Mouse (Mus musculus) spleen, adult 12 weeks (tissue): Measurements from ENCODE around the gene Olfr53.
"Not testable (repeated sequence)": the region's sequence is repeated elsewhere in the genome, so short reads cannot be mapped to it uniquely, and the experiment has no call there.

Experiments used
- DNase-seq: peaks from one replicate; pipeline ENCODE4 v3.0.0; 2022; ENCODE audit warnings: low spot score

Olfr53 gene

DNA sequence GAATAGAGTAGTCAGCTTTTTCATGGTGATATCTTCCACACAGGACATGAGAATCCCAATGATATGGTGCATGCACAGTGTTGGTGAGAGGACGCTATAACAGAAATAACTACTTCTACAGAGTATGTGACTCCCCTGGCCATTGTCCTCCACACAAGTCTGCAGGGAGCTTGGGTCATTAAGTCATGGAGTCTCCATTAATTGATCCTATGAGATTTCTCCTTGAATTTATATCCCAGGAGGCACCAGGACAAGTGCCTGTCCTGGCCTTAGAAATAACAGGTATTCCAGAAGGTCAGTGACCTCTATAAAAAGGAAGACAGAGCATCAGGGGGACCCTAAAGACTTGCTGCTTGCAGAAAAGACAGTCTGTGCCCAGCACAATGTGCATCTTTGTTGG is at the start of gene Olfr53:
TSS of gene Olfr53 (plus strand) at position 301 of the 400 bp plus-strand sequence.
- DNase-seq: no peak

DNA sequence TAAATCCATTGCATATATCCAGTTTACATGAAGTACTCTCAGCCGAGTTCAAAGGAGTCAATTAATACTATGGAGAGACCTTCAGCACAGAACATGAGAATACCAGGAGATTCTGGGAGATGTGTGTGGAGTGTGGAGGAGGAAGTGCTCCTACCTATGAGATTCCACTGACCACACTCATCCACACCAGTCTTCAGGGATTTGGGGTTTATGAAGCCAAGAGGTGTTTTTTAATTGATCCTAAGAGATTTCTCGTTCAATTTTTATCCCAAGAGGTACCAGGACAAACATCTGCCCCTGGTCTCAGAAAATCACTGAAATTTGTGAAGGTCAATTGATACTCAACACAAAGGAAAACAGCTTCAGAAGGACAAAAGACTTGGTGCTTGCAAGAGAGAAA is 45.3 kb upstream of the Olfr53 start, which contains the start of gene Olfr46:
TSS of gene Olfr46 (plus strand) at position 301 of the 400 bp plus-strand sequence.
- DNase-seq: not testable (repeated sequence)

DNA sequence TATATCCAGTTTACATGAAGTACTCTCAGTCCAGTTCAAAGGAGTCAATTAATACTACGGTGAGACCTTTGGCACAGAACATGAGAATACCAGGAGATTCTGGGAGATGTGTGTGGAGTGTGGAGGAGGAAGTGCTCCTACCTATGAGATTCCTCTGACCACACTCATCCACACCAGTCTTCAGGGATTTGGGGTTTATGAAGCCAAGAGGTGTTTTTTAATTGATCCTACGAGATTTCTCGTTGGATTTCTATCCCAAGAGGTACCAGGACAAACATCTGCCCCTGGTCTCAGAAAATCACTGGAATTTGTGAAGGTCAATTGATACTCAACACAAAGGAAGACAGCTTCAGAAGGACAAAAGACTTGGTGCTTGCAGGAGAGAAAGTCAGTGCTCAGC is 17.6 kb upstream of the Olfr53 start, which contains the start of gene Olfr61:
TSS of gene Olfr61 (plus strand) at position 301 of the 400 bp plus-strand sequence.
- DNase-seq: not testable (repeated sequence)

DNA sequence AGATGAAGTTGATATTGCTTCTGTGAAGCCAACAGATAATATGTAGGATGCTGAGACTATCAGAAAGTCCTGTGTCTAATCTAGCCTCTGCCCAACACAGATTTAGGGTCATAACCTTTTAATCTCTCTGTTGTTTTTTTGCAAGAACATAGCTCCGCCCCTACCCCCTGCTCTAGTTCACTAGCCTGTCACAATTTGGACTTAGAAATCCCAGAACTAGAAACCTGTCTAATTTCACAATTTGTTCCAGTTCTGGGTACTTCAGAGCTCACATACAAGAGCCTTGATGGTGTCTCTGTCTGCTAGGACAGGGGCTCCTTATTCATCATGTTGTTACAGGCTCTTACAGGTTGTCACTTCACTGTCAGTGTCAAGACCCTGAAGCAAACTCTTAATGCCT is 15.7 kb upstream of the Olfr53 start:
- DNase-seq: no peak

DNA sequence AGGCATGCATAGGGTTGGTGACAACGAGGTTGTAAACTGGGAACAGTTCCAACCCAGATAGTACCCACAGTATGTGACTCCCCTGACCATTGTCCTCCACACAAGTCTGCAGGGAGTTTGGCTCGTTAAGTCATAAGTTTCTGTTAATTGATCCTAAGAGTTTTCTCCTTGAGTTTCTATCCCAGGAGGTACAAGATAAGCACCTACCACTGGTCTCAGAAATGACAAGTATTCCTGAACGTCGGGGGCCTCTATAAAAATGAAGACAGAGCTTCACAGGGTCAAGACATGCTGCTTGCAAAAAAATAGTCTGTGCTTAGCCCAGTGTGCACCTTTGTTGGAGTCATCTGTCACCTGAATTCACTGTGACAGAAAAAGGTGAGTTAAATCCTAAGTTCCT is 13.4 kb downstream of the Olfr53 start, which contains the start of gene Olfr539:
TSS of gene Olfr539 (plus strand) at position 301 of the 400 bp plus-strand sequence.
- no peak for DNase-seq

DNA sequence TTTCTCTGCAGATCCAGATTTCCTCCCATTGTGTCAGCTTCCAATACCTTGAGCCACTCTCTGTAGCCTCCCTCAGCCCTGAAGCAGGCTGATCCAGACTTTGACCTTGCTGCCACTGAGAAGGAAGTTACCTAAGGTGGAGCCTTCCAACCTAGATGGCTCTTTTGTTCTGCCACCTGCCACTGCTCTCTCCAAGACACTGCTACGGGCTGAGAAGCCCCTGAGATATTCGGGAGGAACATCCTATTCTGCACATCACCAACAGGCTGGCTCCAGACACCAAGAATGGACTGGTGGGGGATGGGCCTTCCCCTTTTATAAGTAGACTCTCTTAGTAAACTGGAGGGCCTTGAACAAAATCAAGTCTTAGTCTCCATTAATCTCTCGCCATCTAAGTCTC is 24.4 kb downstream of the Olfr53 start:
- not testable (repeated sequence) for DNase-seq

DNA sequence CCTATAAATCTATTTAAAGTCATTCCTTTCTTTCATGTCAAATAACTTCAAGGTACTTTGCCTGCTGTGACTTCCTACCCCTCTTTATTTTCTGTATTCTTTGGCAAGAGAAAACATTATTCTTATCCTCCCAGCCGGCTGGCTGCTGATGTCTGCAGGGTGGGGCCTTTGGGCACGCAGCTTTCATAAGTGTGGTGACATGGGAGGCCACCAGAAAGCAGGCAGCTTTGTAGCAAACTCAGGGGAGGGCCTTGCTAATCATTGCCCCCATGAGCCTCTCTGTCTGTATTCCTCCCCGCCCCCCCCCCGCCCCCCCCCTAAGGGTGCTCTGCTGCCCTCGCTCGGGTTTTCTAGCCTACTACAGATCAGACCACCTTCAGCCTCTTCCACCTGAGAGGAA is 29.6 kb downstream of the Olfr53 start:
- DNase-seq: no peak

DNA sequence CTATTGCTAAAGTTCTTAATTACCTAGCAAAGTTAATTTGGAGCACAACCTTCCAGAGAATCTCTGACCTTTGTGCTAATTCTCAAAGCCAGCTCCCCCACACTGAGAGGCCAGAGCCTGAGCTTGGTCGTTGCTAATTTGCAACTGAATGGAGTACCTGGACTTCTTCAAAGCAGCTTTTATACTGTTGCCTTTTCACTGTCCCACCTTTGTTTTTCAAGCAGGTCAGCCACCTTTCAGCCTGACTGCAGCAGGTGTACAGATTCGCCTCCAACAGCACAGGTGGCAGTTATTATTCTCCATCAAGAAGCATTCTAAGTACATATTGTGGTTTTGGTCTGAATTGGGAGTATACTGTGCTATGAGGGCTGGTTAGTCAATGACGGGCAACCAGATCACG is 33.3 kb downstream of the Olfr53 start:
- not testable (repeated sequence) for DNase-seq

DNA sequence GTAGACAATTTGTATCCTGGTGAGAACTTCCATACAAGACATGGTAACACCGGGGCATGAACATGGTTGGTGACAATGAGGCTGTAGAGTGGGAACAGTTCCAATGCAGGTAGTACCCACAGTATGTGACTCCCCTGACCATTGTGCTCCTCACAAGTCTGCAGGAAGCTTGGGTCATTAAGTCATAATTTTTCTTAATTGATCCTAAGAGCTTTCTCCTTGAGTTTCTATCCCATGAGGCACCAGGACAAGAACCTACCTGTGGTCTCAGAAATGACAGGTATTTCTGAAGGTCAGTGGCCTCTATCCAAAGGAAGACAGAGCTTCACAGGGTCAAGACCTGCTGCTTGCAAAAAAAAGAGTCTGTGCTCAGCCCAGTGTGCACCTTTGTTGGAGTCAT is 35.4 kb downstream of the Olfr53 start, which contains the start of gene Olfr45:
TSS of gene Olfr45 (plus strand) at position 301 of the 400 bp plus-strand sequence.
- DNase-seq: no peak

DNA sequence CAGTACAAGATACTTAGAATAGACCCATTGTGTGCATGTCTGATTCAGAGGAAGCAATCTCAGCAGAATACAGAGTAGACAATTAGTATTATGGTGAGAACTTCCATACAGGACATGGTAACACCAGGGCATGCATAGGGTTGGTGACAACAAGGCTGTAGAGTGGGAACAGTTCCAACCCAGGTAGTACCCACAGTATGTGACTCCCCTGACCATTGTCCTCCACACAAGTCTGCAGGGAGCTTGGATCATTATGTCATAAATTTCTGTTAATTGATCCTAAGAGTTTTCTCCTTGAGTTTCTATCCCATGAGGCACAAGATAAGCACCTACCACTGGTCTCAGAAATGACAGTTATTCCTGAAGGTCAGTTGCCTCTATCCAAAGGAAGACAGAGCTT is 50.7 kb downstream of the Olfr53 start, which contains the start of gene Olfr541:
TSS of gene Olfr541 (plus strand) at position 301 of the 400 bp plus-strand sequence.
- DNase-seq: no peak
